Mouse (Mus musculus) CD4-positive, CD25-positive, alpha-beta regulatory T cell, adult 4 months (primary cell): ENCODE measurements around the gene C1qa. TPM values are rescaled to one million over a fixed set of nuclear protein-coding genes. Genes with fewer than 3 reads are reported as not detected.

Source experiments
- ATAC-seq: one replicate; pipeline ENCODE4 v1.8.0; 2017
- polyA plus RNA-seq, 2 experiments: library from polyadenylated mRNA; unstranded; fragments of 100-300 nt; shearing (Covaris generic); gene quantifications; one replicate each; pipeline ENCODE4 v1.2.1; 2017

C1qa gene
- polyA plus RNA-seq, 2 experiments from 2014 or later, result 0.31 to 1.9 TPM

- no peak for ATAC-seq
Observed at GRCm38 (mm10) chr4:136855081-136855480, 43.5 kb downstream of the C1qa start.

DNA sequence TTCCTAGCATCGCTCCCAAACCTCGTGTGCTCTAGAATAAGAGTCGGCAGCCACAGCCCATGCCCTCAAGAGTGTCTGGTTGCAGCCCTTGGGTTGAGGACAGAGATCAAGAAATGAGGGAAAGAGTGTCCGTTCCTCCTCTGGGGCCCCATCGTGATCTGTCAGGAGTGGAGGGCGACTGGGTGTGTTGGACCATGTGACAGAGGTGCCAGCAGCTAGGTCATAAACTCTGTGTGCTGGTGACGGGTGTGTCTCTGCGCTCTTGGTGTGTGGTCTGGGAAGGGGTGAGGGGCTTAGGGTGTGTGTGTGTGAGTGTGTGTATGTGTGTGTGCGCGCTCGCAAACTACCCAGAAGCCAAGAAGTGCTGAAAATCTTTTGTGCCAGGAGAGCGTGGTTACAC is 45.6 kb downstream of the C1qa start:
- ATAC-seq, result no peak

GRCm38 (mm10) chr4:136852119-136852518 is 46.5 kb downstream of the C1qa start:
- no peak for ATAC-seq

- no peak for ATAC-seq
Observed at GRCm38 (mm10) chr4:136848565-136848964, 50.0 kb downstream of the C1qa start.

DNA sequence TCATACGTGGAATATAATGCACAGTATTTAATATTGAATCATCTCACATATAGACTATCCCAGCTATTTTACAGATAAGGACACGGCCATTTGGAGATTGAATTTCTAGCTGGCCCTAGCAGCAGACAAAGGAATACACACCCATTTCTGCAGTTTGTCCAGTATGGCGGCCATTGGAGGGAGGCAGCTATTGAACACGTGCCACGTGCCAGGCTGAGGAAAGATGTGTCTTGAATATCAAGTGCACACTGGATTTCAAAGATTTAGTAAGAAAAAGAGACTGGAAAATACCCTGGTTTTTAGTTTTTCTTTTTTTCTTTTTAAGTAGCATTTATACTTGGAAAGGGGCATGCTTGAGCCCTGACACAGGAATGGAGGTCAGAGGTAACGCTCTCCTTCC is 51.4 kb downstream of the C1qa start:
- ATAC-seq, result no peak

Other genes starting within 250 kb of the C1qa start
- gene Ephb2, start 62.8 kb downstream of the C1qa start, polyA plus RNA-seq, result not detected
- 1 to 10 TPM; 2.0 to 3.4 TPM for gene C1qb, start 12.6 kb downstream of the C1qa start, polyA plus RNA-seq
- 1 to 10 TPM in 1 of 2 experiments, under 1 TPM in 1; 0.63 to 1.1 TPM for gene C1qc, start 5.7 kb downstream of the C1qa start, polyA plus RNA-seq
- gene Epha8, start 58.0 kb upstream of the C1qa start, polyA plus RNA-seq, result not detected
- 1 to 10 TPM; 4.8 to 8.3 TPM for gene Zbtb40, start 150.0 kb upstream of the C1qa start, polyA plus RNA-seq